Mouse (Mus musculus): ENCODE measurements around the gene Garnl3. TPM values are rescaled to one million over a fixed set of nuclear protein-coding genes. Genes with fewer than 3 reads are reported as not detected.
A peak's percentile ranks its signal among the peaks of the same experiment; 100 is the strongest.

Gene Garnl3
- 13.4 and 13.8 TPM in 2 replicates for polyA plus RNA-seq (2015; fragmentation: Nextera tagmentation; extraction: Ambion mirVana)

DNA sequence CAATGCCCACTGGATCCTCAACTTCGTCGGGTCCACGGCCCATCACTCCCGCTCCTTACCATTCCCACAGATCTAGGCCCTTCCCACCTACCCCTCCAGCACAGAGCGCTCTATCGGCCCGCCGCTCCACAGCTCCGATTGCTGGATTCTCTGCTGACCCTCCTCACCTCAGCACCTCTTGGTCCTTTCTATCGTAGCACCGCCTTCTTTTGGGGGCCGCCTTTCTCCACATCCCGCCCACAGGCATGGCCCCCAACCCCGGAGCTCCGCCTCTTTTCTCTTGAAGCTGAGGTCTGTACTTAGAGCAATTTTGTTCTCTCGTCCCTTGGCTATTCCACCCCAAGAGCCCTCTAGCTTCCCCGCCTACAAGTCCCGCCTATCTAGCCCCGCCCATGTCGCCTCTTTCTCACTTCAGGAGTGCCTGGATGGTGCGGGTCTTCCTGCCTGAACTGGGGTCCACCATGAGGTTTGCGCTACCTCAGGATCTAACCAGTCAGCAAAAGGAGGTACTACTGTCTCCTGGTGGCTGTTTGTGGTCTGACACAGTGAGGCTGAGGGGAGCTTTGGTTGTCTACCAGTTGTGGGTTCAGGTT, at the start of gene Garnl3:
TSS of gene Garnl3 (minus strand) at position 155 of the 593 bp plus-strand sequence.
- ATAC-seq (ENCODE audit: low FRiP score, low read depth), result no peak; the same call in 1 of the 2 replicates
- Histone ChIP-seq H3K27me3 (peaks cover 44% of the 10 kb centered on the region), H3K4me3 (peak within 1 kb of the TSS; percentile 71), H3K36me3 (no peaks in the 10 kb centered on the region), H3K4me2 (replicated peaks) (peak within 1 kb of the TSS; percentile 98), H3K27ac (no peak within 1 kb of the TSS; the same call in 1 of the 2 replicates), H3K9me3 (no peaks in the 10 kb centered on the region), H3K4me1 (peaks cover 16% of the 10 kb centered on the region), H3K9ac (peak within 1 kb of the TSS; percentile 83)
- WGBS, result 1% methylated on average over 22 of the region's 22 CpGs

DNA sequence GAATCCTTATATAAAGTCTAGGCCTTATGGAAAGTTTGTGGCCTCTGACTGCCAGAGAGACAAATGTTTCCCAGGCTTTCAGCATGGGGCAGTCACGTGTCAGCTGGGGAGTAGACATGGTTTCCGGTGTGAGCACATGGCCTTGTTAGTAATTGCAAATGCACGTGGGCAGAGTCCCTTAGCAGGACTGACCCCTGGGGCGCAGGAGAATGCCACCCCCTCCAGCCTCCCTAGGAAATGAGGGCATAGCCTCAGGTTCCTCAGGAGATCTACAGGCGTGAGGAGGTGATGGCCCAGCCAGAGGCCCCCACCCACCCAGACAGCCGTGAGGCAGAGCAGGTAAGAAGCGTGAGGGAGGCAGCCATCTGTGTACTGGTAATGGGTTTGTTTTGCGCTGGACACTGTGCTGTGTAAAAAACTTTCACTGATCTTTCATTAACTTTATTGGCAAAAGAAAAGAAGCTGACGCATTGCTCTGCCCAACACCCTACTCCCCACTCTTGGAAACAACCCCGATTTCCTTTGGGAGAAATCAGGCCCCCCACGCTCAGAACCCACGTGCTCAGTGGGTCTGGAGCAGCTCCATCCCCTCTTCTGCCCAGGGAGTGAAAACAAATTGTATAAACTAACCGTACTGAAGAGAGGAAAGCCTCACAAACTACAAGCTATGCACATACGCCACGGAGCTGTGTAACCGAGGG, 48.6 kb upstream of the Garnl3 start:
- no peaks in the 10 kb centered on the region for H3K36me3 ChIP-seq
- 18% methylated on average over 16 of the region's 16 CpGs for whole genome bisulfite sequencing
- no peaks in the 10 kb centered on the region for H3K9me3 ChIP-seq
- ATAC-seq (ENCODE audit: low FRiP score, low read depth), result no peak; the same call in 1 of the 2 replicates
- H3K27ac ChIP-seq, result peak overlapping the region; percentile 96
- peaks cover 53% of the 10 kb centered on the region for H3K4me1 ChIP-seq
- peak overlapping the region; percentile 26 for H3K4me2 ChIP-seq (replicated peaks)
- H3K4me3 ChIP-seq, result no peak overlapping the region
- no peak overlapping the region for H3K9ac ChIP-seq
- no peaks in the 10 kb centered on the region for H3K27me3 ChIP-seq

DNA sequence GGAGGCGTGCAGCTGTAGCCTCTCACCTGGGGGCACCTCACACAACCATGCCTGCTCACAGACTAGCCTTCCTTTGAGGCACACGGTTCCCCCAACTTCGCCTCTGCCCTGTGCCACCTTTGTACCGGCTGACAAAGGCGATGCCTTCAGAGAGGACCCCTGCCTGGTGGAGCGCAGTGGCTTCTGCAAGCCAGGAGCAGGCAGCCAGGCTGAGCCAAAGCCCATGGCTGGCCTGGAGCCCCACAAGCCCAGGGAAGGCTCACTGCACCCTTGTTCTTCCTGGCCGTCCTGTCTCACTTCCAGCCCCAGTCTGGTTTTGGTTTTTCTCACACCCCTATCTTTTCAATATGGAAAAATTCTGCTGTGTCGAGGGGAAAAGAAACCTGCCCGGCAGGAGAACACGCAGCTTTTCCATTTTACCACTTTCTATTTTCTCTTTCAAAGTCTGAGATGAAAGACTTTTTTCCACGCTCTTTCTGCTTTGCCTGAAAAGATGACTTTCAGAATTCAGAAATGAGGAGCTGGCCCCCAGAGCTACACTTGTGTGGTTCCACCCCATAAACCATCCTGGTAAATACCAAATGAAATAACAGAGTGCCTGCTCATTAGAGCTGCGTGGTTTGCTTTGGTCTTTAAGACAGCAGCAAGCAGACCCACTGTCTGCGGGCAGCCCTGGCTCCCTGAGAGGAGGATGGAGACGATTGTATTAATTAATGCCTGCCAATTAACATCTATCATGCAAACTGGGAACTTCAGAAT, 47.9 kb upstream of the Garnl3 start:
- ATAC-seq (ENCODE audit: low FRiP score, low read depth), result peak; percentile 37; the same call in 1 of the 2 replicates
- H3K9me3 ChIP-seq, result no peaks in the 10 kb centered on the region
- H3K36me3 ChIP-seq, result no peaks in the 10 kb centered on the region
- WGBS, result 36% methylated on average over 14 of the region's 14 CpGs
- peak overlapping the region; percentile 55 for H3K9ac ChIP-seq
- peak overlapping the region; percentile 96 for H3K27ac ChIP-seq
- H3K27me3 ChIP-seq, result no peaks in the 10 kb centered on the region
- peaks cover 48% of the 10 kb centered on the region for H3K4me1 ChIP-seq
- H3K4me2 ChIP-seq (replicated peaks), result peak overlapping the region; percentile 19; the same call in 1 of the 2 replicates
- H3K4me3 ChIP-seq, result no peak overlapping the region

DNA sequence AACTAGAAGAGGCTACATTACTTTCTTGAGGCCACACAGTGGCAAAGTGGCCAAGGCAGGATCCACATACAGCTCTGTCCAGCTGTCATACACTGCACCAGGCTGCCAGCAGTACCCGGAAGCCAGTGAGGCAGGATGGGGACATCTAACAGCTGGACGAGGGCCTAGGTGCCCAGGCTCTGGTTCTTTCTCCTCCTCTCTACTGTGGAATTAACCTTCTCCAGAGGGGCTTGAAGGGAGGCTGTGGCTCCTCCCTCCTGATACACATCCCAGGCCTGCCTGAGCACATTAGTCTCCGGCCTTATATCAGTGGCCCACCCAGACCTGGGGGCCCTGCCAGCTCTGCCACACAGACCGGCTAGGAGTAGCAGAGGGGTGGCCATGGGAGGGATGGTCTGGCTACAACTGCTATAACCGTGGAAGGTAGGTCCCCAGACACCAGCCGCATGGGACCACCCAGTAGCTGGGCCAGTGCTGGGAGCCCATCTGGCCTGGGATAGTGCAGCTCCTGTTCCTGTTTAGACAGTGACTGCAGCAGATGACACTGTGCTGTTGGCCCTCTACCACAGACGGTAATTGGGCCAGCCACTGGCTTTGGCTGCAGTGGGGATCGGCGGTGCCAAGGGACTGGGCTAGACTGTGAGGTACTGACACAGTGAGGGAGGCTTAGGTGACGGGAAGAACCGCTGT, 46.9 kb upstream of the Garnl3 start:
- Histone ChIP-seq H3K4me2 (replicated peaks) (0 out of 2 replicates have a peak overlapping the region, but pooled peaks have one; percentile 0), H3K9me3 (no peaks in the 10 kb centered on the region), H3K9ac (peak overlapping the region; percentile 55; the same call in 1 of the 2 replicates), H3K36me3 (no peaks in the 10 kb centered on the region), H3K4me1 (peaks cover 54% of the 10 kb centered on the region), H3K4me3 (no peak overlapping the region), H3K27ac (peak overlapping the region; percentile 96), H3K27me3 (no peaks in the 10 kb centered on the region)
- WGBS, result 52% methylated on average over 11 of the region's 11 CpGs
- no peak for ATAC-seq (ENCODE audit: low FRiP score, low read depth)

DNA sequence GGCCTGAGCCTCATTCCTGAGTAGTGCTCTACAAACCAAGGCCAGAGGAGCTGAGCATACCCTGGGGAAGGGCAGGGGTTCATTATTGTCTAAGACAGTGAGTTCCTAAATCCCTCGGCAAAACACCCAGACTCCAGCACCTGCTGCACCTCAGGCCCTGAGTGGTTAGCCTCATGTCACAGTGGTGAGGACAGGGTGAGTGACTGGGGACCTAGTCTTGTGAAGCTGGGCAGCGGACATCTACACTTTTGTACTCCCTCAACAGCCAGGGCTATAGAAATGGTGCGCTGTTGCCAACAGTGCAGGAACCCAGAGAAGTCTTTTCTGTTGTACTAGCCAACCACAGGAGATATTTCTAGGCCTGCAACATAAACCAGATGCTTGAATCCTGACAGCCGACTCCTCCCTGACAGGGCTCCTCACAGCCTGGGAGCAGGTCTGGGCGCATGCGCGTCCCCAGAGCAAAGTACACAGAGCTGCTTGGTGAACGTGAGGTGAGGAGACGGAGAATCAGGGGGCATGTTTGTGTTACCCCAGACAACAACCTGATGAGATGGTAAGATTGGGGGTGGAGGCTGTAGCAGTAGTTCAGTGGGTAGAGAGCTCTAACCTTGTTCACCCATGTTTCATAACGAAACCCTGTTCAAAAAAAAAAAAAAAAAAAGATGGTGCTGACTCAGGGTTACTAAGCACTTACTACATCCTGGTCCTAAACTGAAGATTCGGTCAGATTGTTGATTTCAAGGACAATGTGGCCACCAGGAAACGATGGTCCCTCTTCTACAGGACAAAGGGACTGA, 46.2 kb upstream of the Garnl3 start:
- ATAC-seq (ENCODE audit: low FRiP score, low read depth), result no peak
- H3K27ac ChIP-seq, result peak overlapping the region; percentile 65; the same call in 1 of the 2 replicates

DNA sequence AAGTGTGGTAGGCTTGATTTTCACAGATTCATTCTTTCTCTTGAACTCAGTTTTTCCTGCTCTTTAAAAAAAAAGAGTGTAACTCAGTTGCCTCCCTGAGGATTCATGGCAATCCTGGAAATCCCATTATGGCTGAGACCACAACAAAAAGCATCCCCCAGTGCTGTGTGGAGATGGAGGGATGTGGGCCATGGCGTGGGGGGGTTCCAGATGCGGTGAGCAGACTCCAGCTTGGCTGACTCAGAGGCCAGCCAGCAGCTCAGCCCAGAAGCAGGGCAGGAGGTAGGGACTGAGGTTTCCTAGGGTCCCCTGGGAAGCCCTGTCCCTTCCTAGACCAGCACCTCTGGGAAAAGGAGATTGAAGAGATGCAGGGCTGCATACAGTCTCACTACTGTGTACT, 45.5 kb upstream of the Garnl3 start:
- H3K27me3 ChIP-seq, result no peaks in the 10 kb centered on the region
- peak overlapping the region; percentile 65; the same call in 1 of the 2 replicates for H3K27ac ChIP-seq
- no peak overlapping the region for H3K9ac ChIP-seq
- H3K36me3 ChIP-seq, result no peaks in the 10 kb centered on the region
- no peak overlapping the region for H3K4me2 ChIP-seq (replicated peaks)
- 40% methylated on average over 2 of the region's 2 CpGs for WGBS
- ATAC-seq (ENCODE audit: low FRiP score, low read depth), result no peak
- H3K4me1 ChIP-seq, result peaks cover 60% of the 10 kb centered on the region
- no peaks in the 10 kb centered on the region for H3K9me3 ChIP-seq
- no peak overlapping the region for H3K4me3 ChIP-seq

More for the DNA sequence above, 46.2 kb upstream of the Garnl3 start:
- no peak overlapping the region for H3K9ac ChIP-seq
- H3K4me2 ChIP-seq (replicated peaks), result no peak overlapping the region
- no peaks in the 10 kb centered on the region for H3K9me3 ChIP-seq
- H3K36me3 ChIP-seq, result no peaks in the 10 kb centered on the region
- H3K4me3 ChIP-seq, result no peak overlapping the region
- 72% methylated on average over 12 of the region's 12 CpGs for WGBS
- H3K27me3 ChIP-seq, result no peaks in the 10 kb centered on the region
- peaks cover 60% of the 10 kb centered on the region for H3K4me1 ChIP-seq

DNA sequence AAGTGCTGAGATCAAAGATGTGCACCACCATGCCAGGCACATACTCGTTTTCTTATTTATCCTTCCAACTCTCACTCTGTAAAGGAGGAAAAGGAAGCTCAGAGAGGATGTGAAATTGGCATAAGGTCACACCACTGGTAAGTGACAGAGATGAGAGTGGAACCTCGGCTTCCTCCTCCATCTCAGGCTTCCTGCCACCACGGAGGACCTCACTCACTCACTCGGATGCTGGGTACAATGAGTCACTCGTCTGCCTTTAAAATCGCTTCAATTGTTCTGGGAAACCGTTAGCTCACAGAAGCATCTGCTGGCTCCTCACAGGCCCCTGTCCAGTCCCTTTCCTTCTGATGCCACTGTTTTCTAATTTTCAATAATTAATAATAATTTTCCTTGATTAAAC, 45.1 kb upstream of the Garnl3 start:
- no peaks in the 10 kb centered on the region for H3K9me3 ChIP-seq
- H3K4me1 ChIP-seq, result peaks cover 60% of the 10 kb centered on the region
- H3K27me3 ChIP-seq, result no peaks in the 10 kb centered on the region
- ATAC-seq (ENCODE audit: low FRiP score, low read depth), result no peak
- H3K36me3 ChIP-seq, result no peaks in the 10 kb centered on the region
- WGBS, result 60% methylated on average over 7 of the region's 7 CpGs
- no peak overlapping the region for H3K4me2 ChIP-seq (replicated peaks)
- H3K27ac ChIP-seq, result no peak overlapping the region
- no peak overlapping the region for H3K9ac ChIP-seq
- H3K4me3 ChIP-seq, result no peak overlapping the region

DNA sequence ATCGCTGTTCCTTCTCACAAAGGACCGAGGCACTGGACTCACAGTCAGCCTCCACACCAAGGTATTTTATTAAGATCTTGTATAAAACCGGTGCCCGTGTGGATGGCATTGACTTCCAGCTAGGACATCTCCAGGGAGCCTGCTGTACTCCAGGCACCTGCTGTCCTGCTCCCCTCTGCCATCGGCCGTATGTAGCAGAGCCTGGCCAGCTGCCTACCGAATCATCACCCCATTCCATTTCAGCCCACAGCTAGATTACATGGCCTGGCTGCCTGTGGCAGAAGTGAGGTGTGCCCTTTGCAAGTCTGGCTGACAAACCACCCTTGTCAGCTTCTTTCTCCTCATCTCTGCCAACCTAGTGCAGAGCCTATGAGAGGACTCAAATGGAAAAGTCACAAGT, 42.2 kb upstream of the Garnl3 start:
- H3K4me3 ChIP-seq, result no peak overlapping the region
- peaks cover 60% of the 10 kb centered on the region for H3K4me1 ChIP-seq
- no peaks in the 10 kb centered on the region for H3K9me3 ChIP-seq
- no peak overlapping the region for H3K9ac ChIP-seq
- no peaks in the 10 kb centered on the region for H3K27me3 ChIP-seq
- peak overlapping the region; percentile 44; the same call in 1 of the 2 replicates for H3K27ac ChIP-seq
- WGBS, result 82% methylated on average over 7 of the region's 7 CpGs
- H3K4me2 ChIP-seq (replicated peaks), result no peak overlapping the region
- no peaks in the 10 kb centered on the region for H3K36me3 ChIP-seq
- no peak for ATAC-seq (ENCODE audit: low FRiP score, low read depth)

DNA sequence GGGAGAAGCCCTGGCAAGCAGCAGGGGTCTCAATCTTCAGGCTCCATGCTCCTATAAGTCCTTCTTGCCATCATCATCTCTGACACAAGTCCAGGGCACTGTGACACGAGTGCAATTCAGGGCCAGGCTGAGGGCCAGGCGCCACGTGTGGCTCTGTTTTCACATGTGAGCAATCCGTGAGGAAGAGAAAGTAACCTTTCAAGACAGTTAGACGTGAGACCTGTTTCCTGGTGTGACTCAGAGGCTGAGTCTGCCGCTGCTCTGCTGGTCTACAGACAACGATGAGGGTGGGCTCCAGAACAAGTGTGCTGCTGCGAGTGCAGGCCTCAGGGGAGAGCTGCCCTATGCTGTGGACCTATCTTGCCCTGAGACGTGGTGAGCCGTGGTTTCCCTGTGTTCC, 41.7 kb upstream of the Garnl3 start:
- Histone ChIP-seq H3K4me2 (replicated peaks) (no peak overlapping the region), H3K4me1 (peaks cover 54% of the 10 kb centered on the region), H3K4me3 (no peak overlapping the region), H3K27ac (no peak overlapping the region), H3K27me3 (no peaks in the 10 kb centered on the region), H3K36me3 (no peaks in the 10 kb centered on the region), H3K9me3 (no peaks in the 10 kb centered on the region), H3K9ac (no peak overlapping the region)
- WGBS, result 62% methylated on average over 10 of the region's 10 CpGs
- no peak for ATAC-seq (ENCODE audit: low FRiP score, low read depth)

DNA sequence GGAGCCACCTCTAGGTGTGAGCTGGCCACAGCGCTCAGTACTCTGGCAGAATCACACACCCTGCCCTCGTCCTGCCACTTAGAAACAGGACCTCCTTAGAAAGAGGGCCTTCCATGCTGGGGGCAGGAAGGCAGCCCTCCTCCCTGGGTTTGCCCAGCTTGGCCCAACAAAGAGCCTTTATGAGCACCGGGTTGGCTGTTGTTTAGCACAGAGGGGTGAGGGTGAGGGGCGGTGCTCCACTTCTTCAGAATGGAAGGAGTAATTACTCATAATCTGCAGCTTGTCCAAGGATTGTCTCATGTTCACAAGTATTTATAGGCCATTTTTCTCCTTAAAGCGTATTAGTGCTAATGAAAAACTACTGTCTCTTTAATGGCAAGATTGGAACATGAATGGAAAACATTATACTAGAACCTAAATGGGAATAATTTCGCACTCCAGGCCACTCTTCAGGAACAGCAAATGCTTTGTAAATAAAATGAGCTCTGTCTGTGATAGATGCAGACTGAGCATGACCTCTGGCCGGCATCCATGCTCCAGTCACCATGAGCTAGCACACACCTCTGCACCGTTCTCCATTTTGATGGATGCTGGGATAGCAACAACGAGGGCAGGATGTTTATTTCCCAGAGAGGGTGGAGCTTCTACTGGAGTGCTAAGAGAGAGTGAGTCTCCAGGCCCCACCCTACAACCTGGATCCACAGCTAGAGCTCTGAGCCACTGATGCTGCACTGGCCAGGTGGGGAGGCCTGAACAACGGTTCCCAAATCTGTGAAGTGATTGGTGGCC, 39.5 kb upstream of the Garnl3 start:
- Histone ChIP-seq H3K9ac (no peak overlapping the region), H3K36me3 (no peaks in the 10 kb centered on the region), H3K4me3 (no peak overlapping the region), H3K27me3 (no peaks in the 10 kb centered on the region), H3K4me1 (peaks cover 53% of the 10 kb centered on the region), H3K4me2 (replicated peaks) (no peak overlapping the region), H3K9me3 (no peaks in the 10 kb centered on the region), H3K27ac (peak overlapping the region; percentile 67; the same call in 1 of the 2 replicates)
- ATAC-seq (ENCODE audit: low FRiP score, low read depth), result 0 out of 2 replicates have a peak, but pooled peaks have one; percentile 25
- 54% methylated on average over 10 of the region's 10 CpGs for WGBS

Measured in limb, embryonic 13.5 days (tissue).